Mouse (Mus musculus) fat pad, adult 2 months (tissue): ENCODE results near the gene Ankrd28.

Experiments used
- DNase-seq: peaks from one replicate; pipeline ENCODE4 v3.0.0-alpha.2; 2011; ENCODE audit warnings: low read depth, low spot score; ENCODE audit errors: extremely low read depth

Gene Ankrd28

GRCm38 (mm10) chr14:31717360-31717759 is 113.1 kb downstream of the Ankrd28 start:
- no peak for DNase-seq

- no peak for DNase-seq
Measured at GRCm38 (mm10) chr14:31715669-31716068, 114.8 kb downstream of the Ankrd28 start.

GRCm38 (mm10) chr14:31709343-31709742 is 121.1 kb downstream of the Ankrd28 start:
- DNase-seq: no peak

- DNase-seq: no peak
Measured at GRCm38 (mm10) chr14:31700376-31700775, 130.1 kb downstream of the Ankrd28 start.

- DNase-seq: no peak
Measured at GRCm38 (mm10) chr14:31697755-31698154, 132.7 kb downstream of the Ankrd28 start.

- DNase-seq: no peak
Measured at GRCm38 (mm10) chr14:31697346-31697745, 133.1 kb downstream of the Ankrd28 start.

GRCm38 (mm10) chr14:31696985-31697303 is 133.5 kb downstream of the Ankrd28 start:
- no peak for DNase-seq

GRCm38 (mm10) chr14:31696206-31696984 is 134.1 kb downstream of the Ankrd28 start:
- no peak for DNase-seq

- DNase-seq: no peak
Measured at GRCm38 (mm10) chr14:31692536-31692935, 137.9 kb downstream of the Ankrd28 start.

- no peak for DNase-seq
Measured at GRCm38 (mm10) chr14:31686231-31686630, 144.2 kb downstream of the Ankrd28 start.

- no peak for DNase-seq
Measured at GRCm38 (mm10) chr14:31685680-31686079, 144.8 kb downstream of the Ankrd28 start.

GRCm38 (mm10) chr14:31684343-31685040 is 146.0 kb downstream of the Ankrd28 start:
- no peak for DNase-seq

GRCm38 (mm10) chr14:31683610-31684009 is 146.8 kb downstream of the Ankrd28 start:
- no peak for DNase-seq

GRCm38 (mm10) chr14:31681931-31682555 is 148.4 kb downstream of the Ankrd28 start:
- no peak for DNase-seq

GRCm38 (mm10) chr14:31681291-31681690 is 149.2 kb downstream of the Ankrd28 start:
- DNase-seq: no peak

- DNase-seq: no peak
Measured at GRCm38 (mm10) chr14:31680656-31681055, 149.8 kb downstream of the Ankrd28 start.

- no peak for DNase-seq
Measured at GRCm38 (mm10) chr14:31671635-31672320, 158.7 kb downstream of the Ankrd28 start.

- DNase-seq: no peak
Measured at GRCm38 (mm10) chr14:31669642-31670490, 160.6 kb downstream of the Ankrd28 start.

- DNase-seq: no peak
Measured at GRCm38 (mm10) chr14:31669161-31669611, 161.3 kb downstream of the Ankrd28 start.

- no peak for DNase-seq
Measured at GRCm38 (mm10) chr14:31668326-31668725, 162.1 kb downstream of the Ankrd28 start.
